Comparison of ENCODE assay signal across 8 mouse cellular contexts in the genomic region with DNA sequence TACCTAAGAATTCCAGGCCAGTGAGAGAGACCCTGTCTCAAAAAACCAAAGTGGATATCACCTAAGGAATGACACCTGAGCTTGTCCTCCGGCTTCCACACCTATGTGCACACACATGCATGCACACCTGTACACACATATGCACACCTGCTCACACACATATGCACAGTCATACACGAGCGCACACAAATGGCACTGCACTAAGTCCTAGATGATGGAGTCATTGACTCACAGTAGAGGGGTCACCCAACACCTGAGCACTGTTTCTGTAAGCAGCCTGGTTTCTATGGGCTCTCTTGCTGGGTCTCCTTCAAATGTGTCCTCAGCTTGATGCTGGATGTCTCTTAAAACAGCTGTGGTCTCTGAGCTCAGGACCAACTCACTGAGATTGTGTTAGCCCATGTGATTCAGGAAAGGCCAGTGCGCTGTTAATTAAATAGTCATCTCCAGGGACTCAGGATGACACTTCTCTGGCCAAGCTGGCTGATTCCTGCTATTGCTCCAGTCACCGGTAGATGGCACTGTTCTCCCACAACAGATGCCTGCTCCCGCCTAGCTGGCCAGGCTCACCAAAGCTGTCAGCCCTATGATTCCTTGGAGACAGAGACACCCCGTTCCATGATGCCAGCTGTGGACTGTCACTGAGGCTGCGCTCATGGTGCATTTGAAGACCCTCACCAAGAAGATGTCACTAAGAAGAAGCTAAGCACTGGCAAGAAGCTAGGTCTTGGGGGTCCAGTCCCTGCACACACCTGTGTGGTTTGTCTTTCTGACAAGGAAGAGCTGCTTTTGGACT.
DNase-seq lines count a peak whose midpoint lies in the region; ATAC-seq lines count a peak whose summit lies in the region.

No protein-coding gene starts in this region.

- DNase-seq in Muller cell, postnatal 12 days (ENCODE audit: inconsistent ontology term), result peak; percentile 74
- peak; percentile 64 for DNase-seq in cerebellum, adult 9-11 months
- peak; percentile 27 to 63 for DNase-seq in frontal cortex, postnatal 10 days (ENCODE audit: low spot score in 2 of 2)
- peak; percentile 58 to 61 for DNase-seq in layer of hippocampus, postnatal 25 days (ENCODE audit: extremely low spot score in 1 of 2, low spot score in 1 of 2)
- DNase-seq in lung, postnatal 14 days, result peak; percentile 75
- peak; percentile 90 for DNase-seq in retina, embryonic 14.5 days (ENCODE audit: low spot score)
- DNase-seq in thymus, postnatal 36 days, result peak; percentile 53

- H3K27me3 ChIP-seq in hindbrain, embryonic 13.5 days, result peaks cover 3% of the 10 kb centered on the region; the same call in 1 of the 2 replicates

- peak overlapping the region; percentile 48 for H3K4me2 ChIP-seq in hindbrain, embryonic 13.5 days

- no peak overlapping the region for H3K27ac ChIP-seq in hindbrain, embryonic 13.5 days

- 25% methylated on average over 8 of the region's 8 CpGs for WGBS in hindbrain, embryonic 13.5 days

- H3K36me3 ChIP-seq in hindbrain, embryonic 13.5 days, result no peaks in the 10 kb centered on the region

- peaks cover 6% of the 10 kb centered on the region; the same call in 1 of the 2 replicates for H3K4me1 ChIP-seq in hindbrain, embryonic 13.5 days (replicated peaks)

- H3K9me3 ChIP-seq in hindbrain, embryonic 13.5 days, result no peaks in the 10 kb centered on the region

- peak overlapping the region; percentile 19 for H3K4me3 ChIP-seq in hindbrain, embryonic 13.5 days

- peak overlapping the region; percentile 15; the same call in 1 of the 2 replicates for H3K9ac ChIP-seq in hindbrain, embryonic 13.5 days

- peak; percentile 71 for ATAC-seq in hindbrain, embryonic 13.5 days (ENCODE audit: low FRiP score)
